Mouse (Mus musculus): ENCODE measurements around the gene Cxcl12. TPM values are rescaled to one million over a fixed set of nuclear protein-coding genes. Genes with fewer than 3 reads are reported as not detected.

Cxcl12 gene
- 260 and 348 TPM in 2 replicates for polyA plus RNA-seq (2011; ENCODE audit: insufficient read depth, insufficient read length, low replicate concordance, missing spikeins)

DNA sequence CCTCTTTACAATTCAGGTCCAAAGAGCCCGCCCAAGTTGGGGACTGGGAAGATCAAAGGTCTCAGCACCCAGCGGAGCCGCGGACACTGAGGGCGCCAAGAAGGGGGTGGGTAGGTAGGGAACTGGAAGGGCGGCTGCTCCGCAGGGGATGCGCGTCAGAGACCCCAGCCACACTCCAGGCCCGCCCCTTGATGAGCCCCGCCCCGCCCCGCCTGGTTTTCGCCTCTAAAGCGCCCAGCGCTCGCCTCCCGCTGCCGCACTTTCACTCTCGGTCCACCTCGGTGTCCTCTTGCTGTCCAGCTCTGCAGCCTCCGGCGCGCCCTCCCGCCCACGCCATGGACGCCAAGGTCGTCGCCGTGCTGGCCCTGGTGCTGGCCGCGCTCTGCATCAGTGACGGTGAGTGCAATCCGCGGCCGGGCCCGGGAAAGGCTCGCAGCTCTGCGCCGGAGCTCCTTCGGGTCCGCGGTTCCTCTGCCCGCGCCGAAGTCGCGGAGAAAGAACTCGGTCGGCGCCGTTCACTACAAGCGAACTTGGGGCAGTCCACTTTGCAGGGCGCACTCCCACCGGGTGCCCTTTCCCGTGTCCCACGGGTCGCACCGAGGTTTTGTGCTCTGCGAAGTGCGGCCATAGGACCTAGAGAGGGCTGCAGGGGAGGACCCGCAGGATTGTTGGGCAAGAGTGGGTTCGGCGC, at the start of gene Cxcl12:
TSS of gene Cxcl12 (plus strand) at position 215 of the 691 bp plus-strand sequence.
- Histone ChIP-seq H3K4me3 (replicated peaks; ENCODE audit: control insufficient read depth, low read depth, low read length) (peak within 1 kb of the TSS; percentile 32), H3K4me1 (ENCODE audit: control insufficient read depth, insufficient read depth, low read length) (no peaks in the 10 kb centered on the region), H3K27ac (ENCODE audit: control insufficient read depth, insufficient read depth, low read depth, low read length, poor library complexity) (peak within 1 kb of the TSS; percentile 29; the same call in 1 of the 2 replicates)
- TF ChIP-seq CTCF (IDR thresholded peaks at IDR 0.05; ENCODE audit: control insufficient read depth, insufficient read depth, low read length) = no peak
- TF ChIP-seq POLR2A (IDR thresholded peaks at IDR 0.05; ENCODE audit: borderline replicate concordance, control insufficient read depth, low read depth, low read length) = peak; percentile 8; the same call in 1 of the 2 replicates
- under 1% methylated on average over 59 of the region's 64 CpGs for WGBS

DNA sequence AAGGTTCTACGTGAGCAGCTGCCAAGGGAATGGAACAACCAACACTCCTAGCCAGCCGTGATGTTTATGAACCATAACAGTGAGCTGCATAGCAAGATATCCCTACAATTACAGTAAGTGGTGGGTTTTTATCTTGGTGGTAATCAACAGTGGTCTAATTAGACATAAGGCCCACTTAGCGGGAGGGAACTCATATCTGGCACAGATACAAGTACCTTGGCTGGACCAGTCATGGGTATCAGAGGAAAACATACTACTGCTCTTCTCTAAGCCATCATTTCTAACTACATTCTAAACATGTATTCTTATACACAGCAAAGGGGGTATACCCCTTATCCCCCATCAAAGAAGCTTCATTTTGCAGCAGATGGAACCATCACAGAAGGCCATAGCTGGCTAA, 46.3 kb upstream of the Cxcl12 start:
- Histone ChIP-seq H3K4me3 (replicated peaks; ENCODE audit: control insufficient read depth, low read depth, low read length) (no peak overlapping the region), H3K27ac (ENCODE audit: control insufficient read depth, insufficient read depth, low read depth, low read length, poor library complexity) (no peak overlapping the region), H3K4me1 (ENCODE audit: control insufficient read depth, insufficient read depth, low read length) (no peaks in the 10 kb centered on the region)
- 72% methylated on average over 3 of the region's 3 CpGs for WGBS
- TF ChIP-seq CTCF (IDR thresholded peaks at IDR 0.05; ENCODE audit: control insufficient read depth, insufficient read depth, low read length) (no peak), POLR2A (IDR thresholded peaks at IDR 0.05; ENCODE audit: borderline replicate concordance, control insufficient read depth, low read depth, low read length) (no peak)

DNA sequence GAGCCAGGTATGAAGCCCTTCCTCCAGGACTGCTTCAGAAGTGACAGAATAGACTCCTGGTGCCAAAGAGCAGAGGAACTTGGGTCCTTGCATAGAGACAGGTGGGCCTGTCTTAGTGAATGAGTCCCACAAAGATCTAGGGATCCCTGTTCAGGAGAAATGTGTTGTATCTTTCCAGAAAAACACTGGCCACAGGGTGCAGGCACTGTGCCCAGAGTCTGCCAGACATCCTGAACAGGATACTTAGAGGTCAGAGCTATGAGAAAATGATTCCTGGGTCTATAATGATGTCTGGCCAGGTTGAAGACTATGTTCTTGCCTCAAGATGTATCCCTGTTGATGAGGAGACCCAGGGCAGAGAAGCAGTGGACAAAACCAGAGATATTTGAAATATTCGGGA, 42.0 kb upstream of the Cxcl12 start:
- Histone ChIP-seq H3K4me3 (replicated peaks; ENCODE audit: control insufficient read depth, low read depth, low read length) (no peak overlapping the region), H3K4me1 (ENCODE audit: control insufficient read depth, insufficient read depth, low read length) (no peaks in the 10 kb centered on the region), H3K27ac (ENCODE audit: control insufficient read depth, insufficient read depth, low read depth, low read length, poor library complexity) (no peak overlapping the region)
- 74% methylated on average over 1 of the region's 1 CpGs for WGBS
- no peak for TF ChIP-seq CTCF (IDR thresholded peaks at IDR 0.05; ENCODE audit: control insufficient read depth, insufficient read depth, low read length)
- no peak for TF ChIP-seq POLR2A (IDR thresholded peaks at IDR 0.05; ENCODE audit: borderline replicate concordance, control insufficient read depth, low read depth, low read length)

- no peak overlapping the region for H3K4me3 ChIP-seq (replicated peaks; ENCODE audit: control insufficient read depth, low read depth, low read length)
- WGBS = 73% methylated on average over 4 of the region's 4 CpGs
- TF ChIP-seq CTCF (IDR thresholded peaks at IDR 0.05; ENCODE audit: control insufficient read depth, insufficient read depth, low read length) (no peak), POLR2A (IDR thresholded peaks at IDR 0.05; ENCODE audit: borderline replicate concordance, control insufficient read depth, low read depth, low read length) (no peak)
- no peaks in the 10 kb centered on the region for H3K4me1 ChIP-seq (ENCODE audit: control insufficient read depth, insufficient read depth, low read length)
- H3K27ac ChIP-seq (ENCODE audit: control insufficient read depth, insufficient read depth, low read depth, low read length, poor library complexity) = no peak overlapping the region
Measured at GRCm38 (mm10) chr6:117129443-117129842, 38.9 kb upstream of the Cxcl12 start.

DNA sequence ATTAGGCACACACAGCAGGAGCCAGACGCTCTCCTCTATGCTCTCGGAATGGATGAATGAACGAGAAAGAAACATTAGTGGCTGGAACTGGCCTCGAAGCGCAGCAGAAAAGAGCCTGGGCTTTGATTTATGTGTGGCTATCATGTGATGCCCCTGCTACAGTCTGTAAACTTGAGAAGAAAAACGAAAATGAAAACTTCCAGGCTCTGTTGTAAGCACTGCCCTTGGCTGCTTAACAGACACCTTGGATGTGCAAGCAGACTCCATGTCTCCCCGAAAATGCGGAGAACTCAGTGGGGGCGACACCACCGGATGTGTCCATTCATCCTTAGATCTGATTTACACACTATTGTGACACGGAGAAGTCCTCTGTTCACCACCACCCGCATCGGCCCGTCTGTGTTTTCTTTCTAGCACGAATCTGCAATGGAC, 37.6 kb upstream of the Cxcl12 start:
- H3K4me3 ChIP-seq (replicated peaks; ENCODE audit: control insufficient read depth, low read depth, low read length) = no peak overlapping the region
- no peak for TF ChIP-seq CTCF (IDR thresholded peaks at IDR 0.05; ENCODE audit: control insufficient read depth, insufficient read depth, low read length)
- 71% methylated on average over 15 of the region's 15 CpGs for WGBS
- H3K4me1 ChIP-seq (ENCODE audit: control insufficient read depth, insufficient read depth, low read length) = no peaks in the 10 kb centered on the region
- no peak overlapping the region for H3K27ac ChIP-seq (ENCODE audit: control insufficient read depth, insufficient read depth, low read depth, low read length, poor library complexity)

GRCm38 (mm10) chr6:117134526-117134925, 33.8 kb upstream of the Cxcl12 start:
- TF ChIP-seq CTCF (IDR thresholded peaks at IDR 0.05; ENCODE audit: control insufficient read depth, insufficient read depth, low read length) = no peak
- TF ChIP-seq POLR2A (IDR thresholded peaks at IDR 0.05; ENCODE audit: borderline replicate concordance, control insufficient read depth, low read depth, low read length) = no peak
- no peaks in the 10 kb centered on the region for H3K4me1 ChIP-seq (ENCODE audit: control insufficient read depth, insufficient read depth, low read length)
- H3K4me3 ChIP-seq (replicated peaks; ENCODE audit: control insufficient read depth, low read depth, low read length) = no peak overlapping the region
- 58% methylated on average over 4 of the region's 4 CpGs for WGBS
- H3K27ac ChIP-seq (ENCODE audit: control insufficient read depth, insufficient read depth, low read depth, low read length, poor library complexity) = no peak overlapping the region

GRCm38 (mm10) chr6:117137735-117138134, 30.6 kb upstream of the Cxcl12 start:
- Histone ChIP-seq H3K4me3 (replicated peaks; ENCODE audit: control insufficient read depth, low read depth, low read length) (no peak overlapping the region), H3K27ac (ENCODE audit: control insufficient read depth, insufficient read depth, low read depth, low read length, poor library complexity) (no peak overlapping the region), H3K4me1 (ENCODE audit: control insufficient read depth, insufficient read depth, low read length) (no peaks in the 10 kb centered on the region)
- TF ChIP-seq CTCF (IDR thresholded peaks at IDR 0.05; ENCODE audit: control insufficient read depth, insufficient read depth, low read length) = no peak
- no peak for TF ChIP-seq POLR2A (IDR thresholded peaks at IDR 0.05; ENCODE audit: borderline replicate concordance, control insufficient read depth, low read depth, low read length)
- 81% methylated on average over 2 of the region's 2 CpGs for WGBS

DNA sequence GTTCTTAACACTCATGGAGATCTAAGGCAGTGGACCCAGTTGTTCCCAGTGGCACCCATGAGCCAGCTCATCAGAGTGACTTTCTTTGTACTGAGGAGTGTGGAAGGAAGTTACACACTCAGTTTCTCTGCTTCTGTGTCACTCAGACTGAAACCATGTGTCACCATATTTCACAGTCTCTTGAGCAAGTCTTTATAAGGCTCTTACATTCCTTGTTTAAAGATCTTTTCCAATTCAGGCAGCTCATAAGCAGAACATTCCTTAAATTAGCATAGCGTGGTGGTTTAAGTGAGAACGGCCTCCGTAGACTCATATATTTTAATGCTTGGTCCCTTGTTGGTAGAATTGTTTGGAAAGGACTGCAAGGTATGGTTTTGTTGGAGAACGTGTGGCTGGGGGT, 27.4 kb upstream of the Cxcl12 start:
- Histone ChIP-seq H3K27ac (ENCODE audit: control insufficient read depth, insufficient read depth, low read depth, low read length, poor library complexity) (no peak overlapping the region), H3K4me3 (replicated peaks; ENCODE audit: control insufficient read depth, low read depth, low read length) (no peak overlapping the region), H3K4me1 (ENCODE audit: control insufficient read depth, insufficient read depth, low read length) (no peaks in the 10 kb centered on the region)
- WGBS = 88% methylated on average over 4 of the region's 4 CpGs
- TF ChIP-seq CTCF (IDR thresholded peaks at IDR 0.05; ENCODE audit: control insufficient read depth, insufficient read depth, low read length) (no peak), POLR2A (IDR thresholded peaks at IDR 0.05; ENCODE audit: borderline replicate concordance, control insufficient read depth, low read depth, low read length) (no peak)

Data from bone marrow, adult 2 months (tissue).